Mouse (Mus musculus): ENCODE results near the gene Cul4a.

The Cul4a gene

DNA sequence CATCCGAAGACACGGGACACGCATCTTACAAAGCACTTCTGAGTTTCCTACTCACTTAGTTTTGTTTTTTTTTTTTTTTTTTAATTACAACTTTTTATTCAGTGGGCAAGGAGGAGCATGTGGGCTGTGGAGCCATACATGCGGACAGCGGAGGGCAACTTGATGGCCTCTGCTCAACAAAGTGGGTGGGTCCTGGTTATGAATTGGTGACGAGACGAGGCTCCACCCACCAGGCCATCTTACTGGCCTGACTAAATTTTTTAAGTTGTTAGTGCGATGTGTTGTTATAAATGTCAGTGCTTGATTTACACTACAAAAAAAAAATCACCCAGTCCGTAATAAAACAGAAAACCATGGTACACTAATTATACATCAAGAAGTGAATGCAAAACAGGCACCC lies 75.0 kb downstream of the Cul4a start:
- DNase-seq = no peak

GRCm38 (mm10) chr8:13180911-13181690 lies 75.7 kb downstream of the Cul4a start:
- DNase-seq = no peak

- no peak for DNase-seq
Observed at GRCm38 (mm10) chr8:13181691-13181976, 76.2 kb downstream of the Cul4a start.

DNA sequence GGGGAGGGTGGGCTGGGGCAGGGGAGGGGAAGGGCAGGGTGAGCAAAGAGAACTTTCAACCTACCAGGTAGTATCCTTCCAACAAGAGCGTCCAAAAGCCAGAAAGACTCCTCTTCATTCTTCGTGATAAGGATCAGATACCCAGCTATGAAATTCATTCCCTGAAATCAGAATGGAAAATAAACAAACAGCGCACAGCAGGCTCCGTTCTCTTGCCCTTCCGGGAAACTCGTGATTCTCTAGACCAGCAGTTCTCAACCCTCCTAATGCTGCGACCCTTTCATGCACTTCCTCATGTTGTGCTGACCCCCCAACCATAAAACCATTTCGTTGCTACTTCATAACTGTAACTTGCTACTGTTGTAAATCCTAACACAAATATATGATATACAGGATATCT lies 81.4 kb downstream of the Cul4a start:
- DNase-seq = no peak

DNA sequence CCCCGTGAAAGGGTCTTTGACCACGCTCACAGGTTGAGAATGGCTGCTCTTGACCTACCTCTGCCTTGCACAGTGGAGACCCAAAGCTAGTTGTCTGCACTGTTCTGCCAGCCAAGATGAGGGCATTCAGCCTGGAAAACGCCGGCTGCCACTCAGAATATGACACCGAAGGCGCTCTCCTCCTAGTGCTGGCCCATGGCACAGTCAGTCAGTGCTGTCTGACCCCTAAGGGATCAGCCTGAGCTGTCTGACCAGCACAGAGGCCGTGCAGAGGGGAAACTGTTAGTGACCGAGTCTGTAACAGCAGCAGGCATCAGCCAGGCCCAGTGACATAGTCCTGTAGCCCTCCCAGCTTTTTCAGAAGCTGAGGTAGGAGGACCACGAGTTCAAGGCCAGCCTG lies 81.8 kb downstream of the Cul4a start:
- no peak for DNase-seq

GRCm38 (mm10) chr8:13187638-13188037 lies 82.2 kb downstream of the Cul4a start:
- DNase-seq = no peak

DNA sequence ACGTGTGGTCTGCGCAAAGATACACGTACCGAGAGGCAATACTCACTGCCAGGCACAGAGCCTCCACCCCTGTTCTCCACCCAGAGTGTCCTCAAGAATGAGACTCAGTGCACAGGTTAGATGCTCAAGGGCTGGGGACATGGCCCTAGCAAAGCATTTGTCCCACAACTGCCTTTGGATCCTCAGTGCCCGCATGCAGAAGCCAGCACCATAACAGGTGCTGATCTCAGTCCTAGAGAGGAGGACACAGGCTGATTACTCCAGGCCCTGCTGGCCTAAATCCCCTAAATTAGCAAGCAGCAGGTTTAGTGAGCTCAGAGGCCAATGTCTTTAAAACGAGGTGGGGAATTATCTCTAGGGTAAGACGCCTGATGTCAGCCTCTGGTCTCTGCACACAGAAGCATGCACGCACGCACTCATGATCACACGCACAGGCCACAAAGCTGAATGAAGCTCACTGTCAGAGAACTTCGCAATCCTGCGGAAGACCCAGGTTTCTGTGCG lies 82.7 kb downstream of the Cul4a start:
- DNase-seq = no peak

- no peak for DNase-seq
Observed at GRCm38 (mm10) chr8:13188857-13189256, 83.4 kb downstream of the Cul4a start.

DNA sequence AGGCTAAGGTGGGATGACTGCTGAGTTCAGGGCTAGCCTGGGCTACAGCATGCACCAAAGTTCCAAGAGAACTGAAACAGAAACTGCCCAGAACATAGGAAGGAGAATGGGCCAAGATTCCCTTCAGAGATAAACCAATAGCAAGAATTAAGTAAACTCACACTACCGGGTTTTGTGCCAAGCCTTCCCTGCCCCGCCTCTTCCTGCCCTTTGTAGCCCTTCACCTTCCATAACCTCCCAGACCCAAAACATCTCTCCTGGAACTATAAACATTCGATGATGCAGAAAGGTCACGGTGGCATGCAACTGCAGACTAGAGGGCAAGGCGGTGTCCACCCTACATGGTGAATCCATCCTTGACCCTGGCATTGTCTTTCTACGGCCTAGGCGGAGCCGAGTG lies 84.8 kb downstream of the Cul4a start:
- no peak for DNase-seq

DNA sequence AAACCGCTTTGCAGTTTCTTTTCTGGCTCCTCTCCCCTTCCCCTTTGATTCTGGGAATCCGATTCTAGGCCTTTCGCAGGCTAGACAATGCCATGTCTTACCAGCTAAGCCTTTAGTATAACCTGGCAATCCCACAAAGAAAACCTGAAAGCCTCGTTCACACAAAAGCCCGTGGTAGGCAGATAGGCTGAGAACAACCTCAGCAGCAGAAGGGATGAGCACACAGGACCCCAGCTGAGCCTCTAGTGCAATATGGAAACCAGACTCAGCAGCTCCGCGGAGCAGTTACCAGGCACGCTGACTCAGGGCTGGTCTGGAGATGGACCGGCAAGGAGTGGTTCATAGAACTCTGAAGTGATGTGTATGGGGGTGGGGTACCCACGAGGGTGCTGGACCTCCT lies 89.4 kb downstream of the Cul4a start:
- no peak for DNase-seq

DNA sequence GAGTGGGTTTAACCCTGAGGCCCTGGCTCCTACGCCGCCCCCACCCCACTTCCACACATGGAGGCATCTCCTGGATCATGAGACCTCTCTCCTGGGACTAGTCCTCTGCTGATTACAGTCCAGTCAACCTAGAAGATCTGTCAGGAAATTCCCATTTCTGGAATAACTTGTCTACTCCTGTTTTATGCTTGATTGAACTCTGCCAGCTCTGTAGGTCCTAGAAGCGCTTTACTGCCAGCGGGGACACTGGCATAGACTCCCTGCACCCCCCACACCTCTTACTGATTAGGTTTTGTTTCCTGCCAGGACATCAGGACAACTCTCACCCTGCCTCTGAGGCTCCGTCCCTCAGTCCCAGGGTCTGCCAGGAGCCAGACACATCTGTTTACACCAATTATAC lies 92.1 kb downstream of the Cul4a start:
- no peak for DNase-seq

Measured in kidney, adult 11 months (tissue).